Mouse (Mus musculus): ENCODE measurements around the gene Lbx1. TPM values are rescaled to one million over a fixed set of nuclear protein-coding genes. Genes with fewer than 3 reads are reported as not detected.

The Lbx1 gene
- total and polyA plus RNA-seq, 2 experiments from 2014 or later = not detected

DNA sequence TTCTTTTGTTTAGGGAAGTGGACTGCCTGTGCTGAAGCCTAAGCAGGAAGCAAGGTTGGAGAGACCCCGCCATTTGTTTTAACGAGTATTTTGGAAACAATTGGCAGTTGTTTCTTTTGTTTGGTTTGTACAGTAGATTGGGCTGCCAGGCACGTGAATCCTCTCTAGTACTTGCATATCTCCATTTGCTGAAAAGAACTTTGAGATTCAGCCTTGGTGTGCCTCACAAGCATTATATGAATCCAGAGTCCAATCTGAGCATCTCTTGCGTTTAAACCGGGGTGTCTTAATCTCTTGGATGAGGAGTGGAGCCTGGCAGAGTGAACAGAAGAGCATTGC lies 7.6 kb upstream of the Lbx1 start:
- H3K4me3 ChIP-seq (ENCODE audit: low read depth, low read length) = peak overlapping the region; percentile 3; the same call in 1 of the 2 replicates
- TF ChIP-seq CTCF (IDR thresholded peaks at IDR 0.05; ENCODE audit: low read depth) = no peak
- no peak for TF ChIP-seq EP300 (IDR thresholded peaks at IDR 0.05; ENCODE audit: low read depth)
- no peak overlapping the region for H3K9ac ChIP-seq (replicated peaks; ENCODE audit: low read depth, low read length)
- peaks cover 77% of the 10 kb centered on the region for H3K27me3 ChIP-seq (ENCODE audit: control insufficient read depth, insufficient read depth, low read length)
- H3K4me1 ChIP-seq (ENCODE audit: control insufficient read depth, insufficient read depth) = no peaks in the 10 kb centered on the region
- 5% methylated on average over 5 of the region's 5 CpGs for WGBS
- no peaks in the 10 kb centered on the region for H3K9me3 ChIP-seq (replicated peaks; ENCODE audit: control insufficient read depth, low read length)
- no peaks in the 10 kb centered on the region for H3K36me3 ChIP-seq (replicated peaks; ENCODE audit: control insufficient read depth, insufficient read depth, low read length)
- H3K4me2 ChIP-seq (ENCODE audit: low read depth, low read length) = no peak overlapping the region
- H3K27ac ChIP-seq (ENCODE audit: low read depth) = no peak overlapping the region
- ATAC-seq (ENCODE audit: insufficient read depth, low read depth) (no peak), DNase-seq (ENCODE audit: low spot score) (no peak)

DNA sequence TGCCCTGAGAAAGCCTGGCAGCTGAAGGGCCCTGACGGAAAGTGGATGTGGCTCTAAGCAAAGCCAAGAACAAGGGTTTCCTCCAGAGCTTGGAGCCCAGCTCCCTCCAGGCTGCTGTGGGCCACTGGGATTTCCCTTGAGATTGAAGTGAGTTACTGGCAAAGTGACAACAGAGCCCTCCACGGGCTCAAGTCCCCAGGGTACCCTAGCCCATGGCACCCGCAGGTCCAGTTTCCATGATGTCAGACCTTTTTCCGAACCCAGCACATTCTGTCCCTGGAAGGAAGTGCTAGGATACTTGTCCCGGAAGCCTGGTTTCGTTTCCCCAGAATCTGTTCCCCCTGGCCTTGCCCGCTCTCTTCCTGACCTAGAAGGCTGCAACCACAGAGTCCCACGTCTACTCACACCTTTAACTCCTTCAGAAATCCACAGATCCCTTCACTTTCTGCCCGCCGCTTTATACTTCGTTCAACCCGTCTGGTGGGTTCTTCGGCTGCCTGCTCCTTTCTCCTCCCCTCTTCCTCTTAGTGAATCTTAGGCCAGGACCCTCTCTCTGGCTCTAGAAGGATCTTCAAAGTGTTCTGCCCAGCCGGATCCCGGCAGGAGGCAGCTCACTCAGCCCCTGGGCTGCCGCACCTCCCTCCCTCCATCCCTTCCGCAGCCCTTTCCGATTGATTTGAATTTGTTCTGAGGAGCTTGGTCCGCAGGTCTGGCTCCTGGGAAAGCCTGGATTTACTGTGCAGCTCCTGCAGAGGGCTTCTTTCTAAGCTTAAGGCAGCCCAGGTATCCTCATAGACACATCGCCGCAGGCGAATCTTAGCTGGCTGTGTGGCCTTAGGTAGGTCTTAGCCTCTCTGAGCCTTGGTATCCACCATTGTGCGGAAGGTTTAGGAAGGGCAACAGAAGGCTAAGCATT lies 7.0 kb upstream of the Lbx1 start:
- H3K27me3 ChIP-seq (ENCODE audit: control insufficient read depth, insufficient read depth, low read length) = peaks cover 83% of the 10 kb centered on the region
- no peaks in the 10 kb centered on the region for H3K4me1 ChIP-seq (ENCODE audit: control insufficient read depth, insufficient read depth)
- TF ChIP-seq CTCF (IDR thresholded peaks at IDR 0.05; ENCODE audit: low read depth) = no peak
- TF ChIP-seq EP300 (IDR thresholded peaks at IDR 0.05; ENCODE audit: low read depth) = no peak
- DNase-seq (ENCODE audit: low spot score) (no peak), ATAC-seq (ENCODE audit: insufficient read depth, low read depth) (no peak)
- H3K9ac ChIP-seq (replicated peaks; ENCODE audit: low read depth, low read length) = no peak overlapping the region
- H3K4me2 ChIP-seq (ENCODE audit: low read depth, low read length) = 0 out of 2 replicates have a peak overlapping the region, but pooled peaks have one; percentile 0
- no peaks in the 10 kb centered on the region for H3K9me3 ChIP-seq (replicated peaks; ENCODE audit: control insufficient read depth, low read length)
- no peak overlapping the region for H3K27ac ChIP-seq (ENCODE audit: low read depth)
- no peaks in the 10 kb centered on the region for H3K36me3 ChIP-seq (replicated peaks; ENCODE audit: control insufficient read depth, insufficient read depth, low read length)
- H3K4me3 ChIP-seq (ENCODE audit: low read depth, low read length) = peak overlapping the region; percentile 3
- 3% methylated on average over 23 of the region's 23 CpGs for WGBS

DNA sequence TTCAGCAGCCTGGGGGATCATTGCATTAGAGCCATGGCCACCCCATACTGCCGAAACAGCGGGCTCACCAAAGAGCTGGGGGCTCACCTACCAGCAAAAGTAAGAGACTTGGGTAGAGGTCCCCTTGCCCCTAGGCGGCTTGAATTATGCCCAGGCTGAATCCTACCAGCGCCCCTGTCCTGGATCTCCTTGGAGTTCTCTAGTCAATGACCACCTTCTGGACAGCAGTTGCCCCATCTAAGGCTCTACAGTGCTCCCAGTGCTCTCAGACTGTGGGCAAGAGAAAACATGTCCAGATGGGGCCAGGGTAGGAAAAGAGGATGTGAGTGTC lies 6.4 kb upstream of the Lbx1 start:
- Histone ChIP-seq H3K4me1 (ENCODE audit: control insufficient read depth, insufficient read depth) (no peaks in the 10 kb centered on the region), H3K4me2 (ENCODE audit: low read depth, low read length) (0 out of 2 replicates have a peak overlapping the region, but pooled peaks have one; percentile 0), H3K9ac (replicated peaks; ENCODE audit: low read depth, low read length) (no peak overlapping the region), H3K36me3 (replicated peaks; ENCODE audit: control insufficient read depth, insufficient read depth, low read length) (no peaks in the 10 kb centered on the region), H3K4me3 (ENCODE audit: low read depth, low read length) (no peak overlapping the region), H3K9me3 (replicated peaks; ENCODE audit: control insufficient read depth, low read length) (no peaks in the 10 kb centered on the region), H3K27me3 (ENCODE audit: control insufficient read depth, insufficient read depth, low read length) (peaks cover 89% of the 10 kb centered on the region), H3K27ac (ENCODE audit: low read depth) (no peak overlapping the region)
- no peak for ATAC-seq (ENCODE audit: insufficient read depth, low read depth)
- DNase-seq (ENCODE audit: low spot score) = no peak
- TF ChIP-seq CTCF (IDR thresholded peaks at IDR 0.05; ENCODE audit: low read depth) = no peak
- TF ChIP-seq EP300 (IDR thresholded peaks at IDR 0.05; ENCODE audit: low read depth) = no peak
- 21% methylated on average over 4 of the region's 4 CpGs for WGBS

DNA sequence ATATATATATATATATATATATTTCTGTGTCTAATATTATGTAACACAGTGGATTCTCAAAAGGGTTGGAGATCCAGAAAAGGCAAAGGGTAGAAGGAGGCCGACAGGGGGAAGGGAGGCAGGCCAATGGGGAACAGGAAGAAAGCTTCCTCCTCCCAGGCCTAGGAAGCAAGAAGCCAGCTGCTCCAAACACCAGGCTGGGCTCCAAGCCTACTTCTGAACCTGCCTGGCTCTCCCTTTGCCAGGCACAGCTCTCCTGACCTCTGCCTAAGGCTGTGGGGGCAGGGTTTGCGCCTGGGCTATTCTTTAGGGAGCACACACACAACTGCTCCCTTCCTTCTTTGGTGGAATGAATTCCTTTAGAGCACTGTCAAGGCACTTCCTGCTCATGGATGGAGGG lies 4.4 kb upstream of the Lbx1 start:
- Histone ChIP-seq H3K9me3 (replicated peaks; ENCODE audit: control insufficient read depth, low read length) (no peaks in the 10 kb centered on the region), H3K4me2 (ENCODE audit: low read depth, low read length) (no peak overlapping the region), H3K27ac (ENCODE audit: low read depth) (no peak overlapping the region), H3K4me3 (ENCODE audit: low read depth, low read length) (no peak overlapping the region), H3K27me3 (ENCODE audit: control insufficient read depth, insufficient read depth, low read length) (peaks cover 98% of the 10 kb centered on the region), H3K4me1 (ENCODE audit: control insufficient read depth, insufficient read depth) (peaks cover 14% of the 10 kb centered on the region; the same call in 1 of the 2 replicates), H3K9ac (replicated peaks; ENCODE audit: low read depth, low read length) (no peak overlapping the region), H3K36me3 (replicated peaks; ENCODE audit: control insufficient read depth, insufficient read depth, low read length) (no peaks in the 10 kb centered on the region)
- WGBS = 18% methylated on average over 2 of the region's 2 CpGs
- TF ChIP-seq CTCF (IDR thresholded peaks at IDR 0.05; ENCODE audit: low read depth) (no peak), EP300 (IDR thresholded peaks at IDR 0.05; ENCODE audit: low read depth) (no peak)
- ATAC-seq (ENCODE audit: insufficient read depth, low read depth) (no peak), DNase-seq (ENCODE audit: low spot score) (no peak)

DNA sequence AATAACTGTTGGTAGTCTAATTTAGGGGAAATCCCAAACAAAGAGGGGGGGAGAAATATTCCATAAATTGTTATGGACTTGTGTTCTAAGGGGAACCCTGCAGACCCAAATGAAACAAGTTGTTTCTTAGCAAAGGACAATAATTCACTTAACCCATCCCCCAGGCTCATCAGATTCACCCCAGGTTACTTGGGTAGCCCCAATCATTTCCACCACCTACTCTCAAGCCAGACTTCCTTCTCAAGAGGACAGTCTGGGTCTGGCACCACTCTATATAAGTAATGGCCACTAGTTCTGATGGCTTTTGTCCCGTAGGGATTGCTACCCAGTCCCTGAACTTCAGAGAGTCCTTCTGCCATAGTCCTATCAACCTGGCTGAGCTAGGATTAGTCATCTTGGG lies 3.6 kb upstream of the Lbx1 start:
- no peak for TF ChIP-seq EP300 (IDR thresholded peaks at IDR 0.05; ENCODE audit: low read depth)
- TF ChIP-seq CTCF (IDR thresholded peaks at IDR 0.05; ENCODE audit: low read depth) = no peak
- Histone ChIP-seq H3K4me2 (ENCODE audit: low read depth, low read length) (no peak overlapping the region), H3K4me3 (ENCODE audit: low read depth, low read length) (no peak overlapping the region), H3K36me3 (replicated peaks; ENCODE audit: control insufficient read depth, insufficient read depth, low read length) (no peaks in the 10 kb centered on the region), H3K9me3 (replicated peaks; ENCODE audit: control insufficient read depth, low read length) (no peaks in the 10 kb centered on the region), H3K4me1 (ENCODE audit: control insufficient read depth, insufficient read depth) (peaks cover 18% of the 10 kb centered on the region; the same call in 1 of the 2 replicates), H3K27me3 (ENCODE audit: control insufficient read depth, insufficient read depth, low read length) (peaks cover 98% of the 10 kb centered on the region), H3K27ac (ENCODE audit: low read depth) (no peak overlapping the region), H3K9ac (replicated peaks; ENCODE audit: low read depth, low read length) (no peak overlapping the region)
- WGBS = 21% methylated on average over 1 of the region's 1 CpGs
- DNase-seq (ENCODE audit: low spot score) (no peak), ATAC-seq (ENCODE audit: insufficient read depth, low read depth) (no peak)
